Mouse (Mus musculus) embryonic facial prominence, embryonic 15.5 days (tissue): ENCODE measurements at regions not wholly inside any gene's neighbourhood (a gene's known extent, or its start where the extent isn't known, plus 50 kb on each side); places are given as distances from the start of the nearest gene placed in this dataset.

ENCODE experiments used
- ATAC-seq: fragments of 200-750 bp; cut with Nextera tagmentation; 2 replicates; pipeline ENCODE4 v1.8.0; 2017; ENCODE audit warnings: low read depth, moderate TSS enrichment; ENCODE audit not compliant: insufficient number of reproducible peaks, low FRiP score, low TSS enrichment
- H3K27ac ChIP-seq: fragments of 300-500 bp; sonication (generic); replicated peaks from 2 replicates; pipeline ENCODE4 v1.5.1; 2015; ENCODE audit warnings: mild to moderate bottlenecking, inconsistent platforms
- H3K27me3 ChIP-seq: fragments of 300-500 bp; sonication (generic); 2 replicates; pipeline ENCODE4 v1.6.1; 2015; ENCODE audit warnings: inconsistent platforms
- H3K36me3 ChIP-seq: fragments of 300-500 bp; sonication (generic); 2 replicates; pipeline ENCODE4 v1.6.1; 2015; ENCODE audit warnings: mild to moderate bottlenecking, inconsistent platforms
- H3K4me1 ChIP-seq: fragments of 300-500 bp; sonication (generic); 2 replicates; pipeline ENCODE4 v1.6.1; 2015; ENCODE audit warnings: inconsistent platforms
- H3K4me2 ChIP-seq: fragments of 300-500 bp; sonication (generic); replicated peaks from 2 replicates; pipeline ENCODE4 v1.6.1; 2015; ENCODE audit warnings: mild to moderate bottlenecking, inconsistent platforms
- H3K4me3 ChIP-seq: fragments of 300-500 bp; sonication (generic); replicated peaks from 2 replicates; pipeline ENCODE4 v1.5.1; 2015; ENCODE audit warnings: mild to moderate bottlenecking, inconsistent platforms
- H3K9ac ChIP-seq: fragments of 300-500 bp; sonication (generic); 2 replicates; pipeline ENCODE4 v1.6.1; 2015; ENCODE audit warnings: inconsistent platforms
- H3K9me3 ChIP-seq: fragments of 300-500 bp; sonication (generic); replicated peaks from 2 replicates; pipeline ENCODE4 v1.6.1; 2016; ENCODE audit warnings: inconsistent platforms
- WGBS: fragments of 180-500 bp; shearing (Covaris S2); methylation state at CpG from one replicate; pipeline ENCODE4 v1.1.7; 2015; 5-methylcytosine and 5-hydroxymethylcytosine counted together

DNA sequence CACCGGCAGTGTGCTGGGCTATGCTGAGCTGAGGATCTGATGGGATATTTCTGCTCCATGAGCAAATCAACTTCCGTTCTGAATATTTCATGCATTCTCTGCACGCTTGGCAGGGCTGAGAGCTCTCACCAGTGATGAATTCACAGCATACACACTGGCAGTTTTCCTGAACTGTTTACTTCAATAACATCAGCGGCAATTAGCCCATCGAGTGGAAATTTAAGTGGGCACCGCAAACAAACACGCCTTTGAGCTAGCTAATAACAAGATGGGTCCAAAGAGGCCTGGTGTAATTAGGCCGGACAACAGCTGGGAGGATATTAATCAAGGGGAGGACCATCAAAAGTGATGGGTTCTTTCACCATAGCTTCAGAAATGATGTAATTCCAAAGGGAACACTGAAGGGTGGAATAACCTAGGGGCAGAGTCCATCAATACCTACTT lies 938.6 kb downstream of the Synb start:
- peaks cover 4% of the 10 kb centered on the region; the same call in 1 of the 2 replicates for H3K27me3 ChIP-seq
- no peak overlapping the region for H3K9ac ChIP-seq
- no peaks in the 10 kb centered on the region for H3K36me3 ChIP-seq
- H3K9me3 ChIP-seq = no peaks in the 10 kb centered on the region
- H3K4me2 ChIP-seq = no peak overlapping the region
- no peak overlapping the region for H3K27ac ChIP-seq
- WGBS = 69% methylated on average over 8 of the region's 8 CpGs
- no peak for ATAC-seq
- H3K4me3 ChIP-seq = no peak overlapping the region
- no peaks in the 10 kb centered on the region for H3K4me1 ChIP-seq

DNA sequence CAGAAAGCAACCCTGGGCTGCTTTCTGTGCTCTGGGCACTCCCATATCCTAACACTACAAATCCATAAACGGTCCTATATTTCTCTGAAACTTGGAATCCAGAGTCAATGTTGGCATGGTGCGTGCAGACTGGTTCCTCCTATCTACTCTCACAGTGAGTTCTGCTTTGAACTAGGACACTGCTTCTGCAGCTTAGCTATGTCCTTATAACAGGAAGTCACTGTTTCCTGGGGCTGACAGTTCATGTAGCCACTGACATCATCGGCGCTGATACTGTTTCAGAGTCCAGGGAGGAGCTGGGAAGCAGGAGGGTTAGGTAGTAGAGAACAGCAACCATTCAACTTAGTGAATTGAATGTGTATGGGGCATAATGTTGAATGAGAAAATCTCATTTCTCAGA lies 948.6 kb downstream of the Synb start:
- no peak for ATAC-seq
- 63% methylated on average over 4 of the region's 4 CpGs for WGBS
- Histone ChIP-seq H3K4me3 (no peak overlapping the region), H3K27me3 (no peaks in the 10 kb centered on the region), H3K4me2 (no peak overlapping the region), H3K9ac (no peak overlapping the region), H3K4me1 (no peaks in the 10 kb centered on the region), H3K9me3 (no peaks in the 10 kb centered on the region), H3K27ac (no peak overlapping the region), H3K36me3 (no peaks in the 10 kb centered on the region)

DNA sequence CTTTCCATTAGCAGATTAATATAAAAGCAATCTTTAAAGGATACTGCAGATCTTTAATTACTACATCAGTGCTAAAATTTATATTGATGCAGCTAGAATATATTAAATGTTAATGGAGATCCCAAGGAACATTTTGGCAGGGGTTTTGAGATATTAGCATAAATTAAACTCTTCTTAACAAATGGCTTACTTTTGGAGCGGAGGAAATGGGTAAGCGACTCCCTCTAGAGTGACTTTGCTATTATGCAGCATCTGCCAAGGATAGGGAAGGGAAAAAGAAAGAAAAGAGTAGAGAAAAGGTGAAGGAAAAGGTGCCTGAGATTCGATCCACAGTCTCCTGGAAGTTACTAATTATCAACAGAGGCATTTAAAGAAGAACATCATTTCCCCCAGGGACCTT lies 949.4 kb downstream of the Synb start:
- Histone ChIP-seq H3K27me3 (no peaks in the 10 kb centered on the region), H3K27ac (no peak overlapping the region), H3K4me1 (no peaks in the 10 kb centered on the region), H3K4me3 (no peak overlapping the region), H3K9ac (no peak overlapping the region), H3K36me3 (no peaks in the 10 kb centered on the region), H3K9me3 (no peaks in the 10 kb centered on the region), H3K4me2 (no peak overlapping the region)
- ATAC-seq = no peak
- WGBS = 56% methylated on average over 3 of the region's 3 CpGs

DNA sequence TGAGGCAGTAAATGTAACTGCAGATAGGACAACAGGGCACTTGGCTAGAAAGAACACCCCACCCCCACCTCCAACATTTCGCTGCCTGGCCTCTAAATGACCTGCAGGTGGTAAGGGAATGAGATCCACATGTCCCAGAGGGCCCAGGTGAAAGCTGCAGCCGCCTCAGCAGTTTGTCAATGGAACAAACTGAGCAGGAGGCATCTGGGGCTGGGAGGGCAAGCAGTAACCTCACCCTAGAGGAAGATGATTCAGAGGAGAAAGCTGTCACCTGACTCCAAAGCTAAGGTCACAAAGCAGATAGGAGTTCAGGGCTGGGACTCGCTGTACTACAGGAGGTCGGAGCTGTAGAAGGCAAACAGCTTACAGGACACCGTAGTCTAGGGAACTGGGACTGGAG lies 955.7 kb downstream of the Synb start:
- no peaks in the 10 kb centered on the region for H3K36me3 ChIP-seq
- no peak overlapping the region for H3K27ac ChIP-seq
- H3K9ac ChIP-seq = no peak overlapping the region
- peaks cover 16% of the 10 kb centered on the region; the same call in 1 of the 2 replicates for H3K4me1 ChIP-seq
- 37% methylated on average over 5 of the region's 5 CpGs for WGBS
- ATAC-seq = no peak
- no peaks in the 10 kb centered on the region for H3K27me3 ChIP-seq
- no peak overlapping the region for H3K4me3 ChIP-seq
- no peak overlapping the region for H3K4me2 ChIP-seq
- no peaks in the 10 kb centered on the region for H3K9me3 ChIP-seq

DNA sequence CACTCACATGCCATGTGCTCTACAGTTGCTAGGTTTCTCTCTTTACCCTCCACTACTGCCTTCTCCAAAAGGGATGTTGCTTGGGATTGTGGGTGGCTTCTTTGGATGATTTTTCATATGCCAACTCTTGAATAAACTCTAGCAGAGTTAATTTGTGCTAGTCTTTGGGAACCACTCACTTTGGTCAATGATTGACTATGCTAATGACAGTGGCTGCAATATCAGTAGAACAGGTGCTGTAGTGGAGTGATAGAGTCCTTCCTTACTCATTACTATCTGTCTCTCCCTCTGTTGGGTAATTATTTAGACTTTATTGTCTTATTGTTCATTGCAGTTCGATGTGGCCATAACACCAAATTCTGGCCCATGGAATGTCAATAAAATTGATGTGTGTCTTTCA lies 969.0 kb downstream of the Synb start:
- Histone ChIP-seq H3K4me2 (no peak overlapping the region), H3K9me3 (no peaks in the 10 kb centered on the region), H3K36me3 (no peaks in the 10 kb centered on the region), H3K4me3 (no peak overlapping the region), H3K9ac (no peak overlapping the region), H3K27ac (no peak overlapping the region), H3K27me3 (no peaks in the 10 kb centered on the region), H3K4me1 (no peaks in the 10 kb centered on the region)
- ATAC-seq = no peak
- WGBS = 83% methylated on average over 1 of the region's 1 CpGs

DNA sequence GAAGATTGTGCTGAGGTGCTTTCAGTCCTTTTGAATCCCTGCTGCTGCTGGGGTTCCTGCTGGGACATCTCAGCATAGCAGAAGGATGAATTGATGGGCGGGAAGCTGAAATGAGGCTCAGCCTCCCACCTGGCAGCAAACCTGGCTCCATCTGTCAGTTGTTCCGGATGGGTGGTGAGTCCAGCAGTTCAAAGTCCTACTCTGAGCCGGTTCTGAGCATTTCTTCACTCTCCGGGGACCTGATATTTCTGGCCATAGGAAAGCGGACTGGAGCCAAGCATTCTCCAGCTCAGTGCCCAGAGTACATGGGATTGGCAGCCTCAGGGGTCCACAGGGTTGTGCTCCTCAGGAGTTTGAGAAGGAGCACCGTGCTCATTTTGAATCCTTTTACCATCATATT lies 971.1 kb downstream of the Synb start:
- Histone ChIP-seq H3K36me3 (no peaks in the 10 kb centered on the region), H3K9me3 (no peaks in the 10 kb centered on the region), H3K27ac (no peak overlapping the region), H3K9ac (no peak overlapping the region), H3K4me2 (no peak overlapping the region), H3K4me1 (no peaks in the 10 kb centered on the region), H3K27me3 (no peaks in the 10 kb centered on the region), H3K4me3 (no peak overlapping the region)
- WGBS = 65% methylated on average over 6 of the region's 6 CpGs
- ATAC-seq = no peak

DNA sequence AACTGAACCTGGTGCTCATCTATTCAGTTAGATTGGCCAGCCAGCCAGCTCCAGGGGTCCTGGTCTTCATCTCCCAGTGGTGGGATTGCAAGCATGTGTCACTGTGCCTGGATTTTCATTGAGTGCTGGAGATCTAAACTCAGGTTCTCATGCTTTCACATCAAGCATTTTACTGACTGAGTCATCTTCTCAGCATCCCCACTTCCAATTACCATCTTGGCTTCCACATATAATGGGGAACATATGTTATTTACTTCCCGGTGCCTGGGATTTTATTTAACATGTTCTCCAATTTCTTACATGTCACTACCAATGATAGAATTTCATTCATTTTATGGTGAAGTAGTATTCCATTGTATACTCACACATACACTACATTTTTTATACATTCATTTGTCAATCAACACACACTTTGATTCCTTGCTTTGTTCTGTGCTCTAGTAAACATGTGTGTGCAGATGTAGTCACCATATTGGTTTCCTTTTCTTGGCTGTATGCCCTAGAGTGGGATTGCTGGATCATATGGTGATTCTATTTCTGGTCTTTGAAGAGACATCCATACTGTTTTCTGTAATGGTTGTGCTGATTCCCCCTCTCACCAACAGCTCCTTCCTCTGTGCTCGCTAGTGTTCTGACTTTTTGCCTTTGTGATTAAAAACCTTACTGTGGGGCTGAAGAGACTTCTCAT lies 986.0 kb downstream of the Synb start:
- no peaks in the 10 kb centered on the region for H3K36me3 ChIP-seq
- no peaks in the 10 kb centered on the region for H3K27me3 ChIP-seq
- 31% methylated on average over 2 of the region's 2 CpGs for WGBS
- H3K4me1 ChIP-seq = 0 out of 2 replicates have a peak, but pooled peaks cover 4% of the 10 kb centered on the region
- no peak overlapping the region for H3K4me2 ChIP-seq
- ATAC-seq = no peak
- no peaks in the 10 kb centered on the region for H3K9me3 ChIP-seq
- H3K4me3 ChIP-seq = no peak overlapping the region
- no peak overlapping the region for H3K9ac ChIP-seq
- peak overlapping the region; percentile 34; the same call in 1 of the 2 replicates for H3K27ac ChIP-seq

DNA sequence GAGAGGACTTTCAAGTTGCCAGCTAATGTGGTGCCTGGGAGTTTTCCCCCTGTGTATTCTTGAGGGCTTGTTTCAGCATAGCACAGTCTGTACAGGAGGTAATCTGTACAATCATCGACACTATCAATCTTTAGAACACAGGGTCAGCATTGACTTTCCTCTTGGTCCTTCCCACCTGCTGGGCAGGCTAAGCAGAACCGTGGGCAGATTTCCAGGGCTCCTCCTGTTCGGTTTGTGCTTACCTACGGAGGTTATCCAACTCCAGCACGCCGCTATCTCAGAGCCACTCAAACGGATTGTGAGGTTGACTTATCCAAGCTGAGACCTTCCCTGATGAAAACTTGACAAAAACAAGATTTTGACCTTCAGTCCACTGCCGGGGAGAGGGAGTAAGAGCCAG lies 988.9 kb downstream of the Synb start:
- Histone ChIP-seq H3K36me3 (no peaks in the 10 kb centered on the region), H3K9ac (no peak overlapping the region), H3K4me2 (no peak overlapping the region), H3K4me1 (0 out of 2 replicates have a peak, but pooled peaks cover 4% of the 10 kb centered on the region), H3K4me3 (no peak overlapping the region), H3K27me3 (no peaks in the 10 kb centered on the region), H3K27ac (no peak overlapping the region), H3K9me3 (no peaks in the 10 kb centered on the region)
- WGBS = 86% methylated on average over 8 of the region's 8 CpGs
- ATAC-seq = no peak

DNA sequence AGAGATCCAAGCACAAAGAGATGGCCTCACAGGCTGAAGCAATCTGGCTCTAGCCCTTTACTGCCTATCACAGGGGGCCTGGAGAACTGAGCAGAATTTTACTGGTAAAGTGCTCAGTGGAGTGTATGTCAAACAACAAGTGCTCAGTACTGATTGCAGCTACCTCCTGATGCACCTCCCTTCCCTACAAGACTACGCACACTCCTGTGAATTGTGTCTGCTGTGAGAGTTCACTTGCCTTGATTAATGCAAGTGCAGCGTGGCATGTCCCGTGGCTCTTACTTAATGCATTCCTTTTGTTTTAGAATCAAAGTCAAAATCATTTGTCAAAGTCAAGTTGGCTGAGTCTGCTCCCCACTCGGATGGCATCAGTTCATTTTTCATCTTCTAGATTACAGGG lies 992.4 kb downstream of the Synb start:
- no peak overlapping the region for H3K27ac ChIP-seq
- no peak for ATAC-seq
- WGBS = 41% methylated on average over 4 of the region's 4 CpGs

DNA sequence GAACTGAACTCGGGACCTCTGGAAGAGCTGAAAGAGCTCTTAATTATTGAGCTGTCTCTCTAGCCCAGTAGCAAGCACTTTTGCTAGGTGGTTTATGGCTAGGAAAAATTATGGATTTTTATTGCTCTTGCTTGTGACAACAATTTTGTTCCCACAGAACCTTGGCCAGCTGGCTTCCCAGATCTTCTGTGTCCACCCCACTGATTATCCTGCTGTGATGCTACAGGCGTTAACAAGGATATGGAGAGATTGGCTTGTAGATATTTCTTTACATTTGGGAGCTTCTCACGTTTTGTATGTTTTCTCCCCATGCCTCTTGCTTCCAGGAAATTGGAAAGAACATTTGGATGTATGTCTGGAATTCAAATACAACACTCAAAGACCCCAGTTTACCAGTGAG lies 1008.6 kb downstream of the Synb start:
- Histone ChIP-seq H3K4me3 (no peak overlapping the region), H3K4me2 (no peak overlapping the region), H3K27me3 (no peaks in the 10 kb centered on the region), H3K27ac (no peak overlapping the region), H3K9me3 (no peaks in the 10 kb centered on the region), H3K9ac (no peak overlapping the region), H3K36me3 (no peaks in the 10 kb centered on the region), H3K4me1 (no peaks in the 10 kb centered on the region)
- ATAC-seq = no peak
- 72% methylated on average over 3 of the region's 3 CpGs for WGBS

More for the DNA sequence above, 992.4 kb downstream of the Synb start:
- H3K36me3 ChIP-seq = no peaks in the 10 kb centered on the region
- no peak overlapping the region for H3K9ac ChIP-seq
- no peaks in the 10 kb centered on the region for H3K27me3 ChIP-seq
- H3K4me2 ChIP-seq = no peak overlapping the region
- H3K4me3 ChIP-seq = no peak overlapping the region
- H3K9me3 ChIP-seq = no peaks in the 10 kb centered on the region
- no peaks in the 10 kb centered on the region for H3K4me1 ChIP-seq

DNA sequence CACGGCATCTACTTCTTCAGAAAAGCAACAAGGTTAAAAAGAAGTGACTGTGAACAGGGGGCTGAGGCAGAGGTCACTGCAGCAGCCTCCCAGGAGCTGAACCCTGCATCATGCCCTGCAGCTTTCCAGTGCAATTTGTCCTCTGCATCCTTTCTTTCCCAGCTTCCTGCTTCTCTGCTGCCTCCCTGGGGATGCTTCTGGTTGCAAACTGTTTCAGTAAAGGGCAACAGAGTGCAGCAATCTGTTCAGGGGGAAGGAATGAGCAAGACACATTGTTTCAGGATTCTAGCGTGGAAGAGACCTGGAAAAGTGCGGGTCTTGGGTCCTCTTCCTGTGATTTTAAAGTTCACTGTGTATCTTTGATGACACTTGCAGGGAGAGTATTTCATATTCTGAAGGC lies 1032.7 kb downstream of the Synb start:
- H3K4me3 ChIP-seq = no peak overlapping the region
- no peaks in the 10 kb centered on the region for H3K9me3 ChIP-seq
- no peak overlapping the region for H3K9ac ChIP-seq
- H3K36me3 ChIP-seq = no peaks in the 10 kb centered on the region
- H3K27me3 ChIP-seq = no peaks in the 10 kb centered on the region
- WGBS = 57% methylated on average over 3 of the region's 3 CpGs
- H3K4me1 ChIP-seq = no peaks in the 10 kb centered on the region
- no peak overlapping the region for H3K4me2 ChIP-seq
- no peak overlapping the region for H3K27ac ChIP-seq
- no peak for ATAC-seq

DNA sequence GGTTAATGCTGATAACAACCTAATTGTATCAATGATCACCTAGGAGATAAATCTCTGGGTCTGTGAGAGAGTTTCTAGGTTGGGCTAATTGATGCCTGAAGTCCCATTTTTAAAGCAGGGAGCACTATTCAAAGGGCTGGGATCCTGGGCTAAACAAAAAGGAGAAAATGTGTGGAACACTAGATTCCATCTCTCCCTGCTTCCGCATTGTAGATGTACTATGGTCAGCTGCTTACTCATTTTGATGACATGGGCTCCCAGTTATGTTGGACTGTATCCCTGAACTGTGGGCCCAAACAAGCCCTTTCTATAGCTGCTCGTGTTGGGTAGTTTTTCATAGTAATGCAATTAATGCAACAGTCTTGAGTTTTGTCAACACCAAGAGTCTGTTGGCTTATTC lies 1047.1 kb downstream of the Synb start:
- Histone ChIP-seq H3K9me3 (no peaks in the 10 kb centered on the region), H3K27me3 (no peaks in the 10 kb centered on the region), H3K9ac (no peak overlapping the region), H3K4me3 (no peak overlapping the region), H3K27ac (no peak overlapping the region), H3K36me3 (no peaks in the 10 kb centered on the region), H3K4me2 (no peak overlapping the region), H3K4me1 (no peaks in the 10 kb centered on the region)
- WGBS = 88% methylated on average over 2 of the region's 2 CpGs
- no peak for ATAC-seq
